Mouse (Mus musculus) megakaryocyte-erythroid progenitor cell, adult 5 weeks (primary cell): ENCODE measurements around the gene Lats2. TPM values are rescaled to one million over a fixed set of nuclear protein-coding genes. Genes with fewer than 3 reads are reported as not detected.

Experiments used
- polyA plus RNA-seq: library from polyadenylated mRNA; stranded (reverse); fragments of >175 nt; gene quantifications from 2 replicates; pipeline ENCODE4 v1.2.3, GENCODE M21; 2012

Lats2 gene
- polyA plus RNA-seq = 16.7 and 18.8 TPM in 2 replicates

DNA sequence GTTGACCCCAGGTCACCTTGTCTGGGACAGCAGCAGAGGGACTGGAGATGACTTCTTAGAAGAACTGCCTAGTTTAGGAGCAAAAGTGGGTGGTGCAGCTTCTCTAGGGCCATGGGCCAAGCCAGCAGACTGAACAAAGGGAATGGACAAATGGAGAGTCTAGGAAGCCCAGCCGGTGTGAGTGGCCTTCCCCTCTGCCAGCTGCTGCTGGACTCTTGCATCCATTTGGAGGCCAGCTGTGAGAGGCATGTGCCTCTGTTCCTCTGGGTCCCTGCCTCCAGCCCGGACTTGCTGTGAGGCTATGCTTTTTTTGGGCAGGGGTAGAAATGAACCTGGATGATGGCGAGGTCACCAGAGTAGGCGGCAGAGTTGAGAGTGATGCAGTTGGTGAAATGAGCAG lies at the start of gene Lats2:
TSS of gene Lats2 (minus strand) at position 152 of the 400 bp plus-strand sequence.

GRCm38 (mm10) chr14:57797991-57798931 lies 40.1 kb upstream of the Lats2 start, which contains the start of gene Sap18:
Gene Sap18 (plus strand): TSS chr14:57798180.

GRCm38 (mm10) chr14:57746001-57746771 lies 12.0 kb downstream of the Lats2 start, which contains the start of gene Gm49361:
Gene Gm49361 (minus strand): TSS chr14:57746103.

GRCm38 (mm10) chr14:57664822-57665627 lies 93.2 kb downstream of the Lats2 start, which contains the start of gene Xpo4:
Gene Xpo4 (minus strand): TSS chr14:57665430.

Other genes starting within 250 kb of the Lats2 start
- gene Il17d, start 233.6 kb downstream of the Lats2 start, polyA plus RNA-seq = 0.52 and 0.74 TPM in 2 replicates
- 0.95 and 1.6 TPM in 2 replicates for gene Eef1akmt1, start 186.8 kb downstream of the Lats2 start, polyA plus RNA-seq
- 8.5 and 9.7 TPM in 2 replicates for gene Xpo4, start 93.0 kb downstream of the Lats2 start, polyA plus RNA-seq
- not detected in 2 replicates for gene Gm49361, start 12.3 kb downstream of the Lats2 start, polyA plus RNA-seq
- gene Sap18, start 39.8 kb upstream of the Lats2 start, polyA plus RNA-seq = 432 and 458 TPM in 2 replicates
- 5.8 TPM in 2 replicates for gene Ska3, start 67.8 kb upstream of the Lats2 start, polyA plus RNA-seq
- gene Mrpl57, start 67.8 kb upstream of the Lats2 start, polyA plus RNA-seq = 217 and 236 TPM in 2 replicates
- 1.5 and 1.8 TPM in 2 replicates for gene Zdhhc20, start 131.9 kb upstream of the Lats2 start, polyA plus RNA-seq
- gene Micu2, start 240.9 kb upstream of the Lats2 start, polyA plus RNA-seq = 54.2 and 65.9 TPM in 2 replicates